Mouse (Mus musculus) thymus, postnatal 10 days (tissue): Measurements from ENCODE around the gene Ttc30a2.

Experiments
- DNase-seq, 2 experiments: peaks; one replicate each; pipeline ENCODE4 v3.0.0; 2021; ENCODE audit warnings: low spot score in 2 of 2

The Ttc30a2 gene

DNA sequence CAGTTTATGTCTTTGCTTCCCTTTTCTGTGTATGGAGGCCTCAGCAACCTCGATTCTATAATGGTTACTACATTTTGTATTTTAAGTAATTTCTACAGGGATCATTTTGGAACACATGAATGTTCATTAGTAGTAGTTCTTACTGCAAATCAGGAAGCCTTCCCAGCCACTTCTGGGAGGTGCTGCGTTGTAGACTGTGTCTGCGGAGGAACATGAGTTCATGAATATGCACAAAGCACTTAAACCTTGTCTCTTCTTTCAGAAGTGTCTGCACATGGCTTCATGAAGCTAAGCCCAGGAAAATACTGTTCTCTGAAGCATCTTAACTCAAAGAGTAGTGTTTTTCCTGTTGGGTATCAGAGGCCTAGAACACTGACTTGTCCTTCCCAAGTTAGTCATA, 50.0 kb downstream of the Ttc30a2 start:
- DNase-seq = no peak

- no peak for DNase-seq
Observed at GRCm38 (mm10) chr2:75926061-75926460, 51.9 kb downstream of the Ttc30a2 start.
